23 mouse cellular contexts compared by ENCODE assay signal in the genomic region with DNA sequence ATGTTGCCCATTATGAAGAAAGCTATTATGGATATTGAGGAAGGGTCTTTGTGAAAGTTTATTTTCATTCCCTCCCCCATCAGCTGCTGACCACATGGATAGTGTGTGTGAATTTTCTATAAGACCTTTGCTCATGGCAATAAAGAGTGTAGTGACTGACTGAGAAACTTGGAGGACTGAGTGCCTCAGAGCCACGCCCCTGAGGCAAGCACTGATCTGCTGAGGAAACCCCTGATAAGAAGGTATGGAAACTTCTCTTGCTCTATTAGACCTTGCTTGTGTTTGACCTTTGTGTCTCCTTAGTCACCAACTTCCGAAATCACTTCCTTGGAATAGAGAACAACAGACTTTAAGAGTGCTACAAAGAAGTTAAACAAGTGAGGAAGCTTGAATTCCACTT. TPM values are rescaled to one million over a fixed set of nuclear protein-coding genes. Genes with fewer than 3 reads are reported as not detected.
A peak's percentile ranks its signal among the peaks of the same experiment; 100 is the strongest.
DNase-seq lines count a peak whose midpoint lies in the region; ATAC-seq and TF ChIP-seq lines count a peak whose summit lies in the region.
"Had no signal": no experiment of that assay in that cellular context is flagged by ENCODE, and none has a peak within 500 bp of the region (broad histone marks: within the 10 kb centered on the region; RNA-seq: fewer than 3 reads in every experiment).

No protein-coding gene starts in this region.

- H3K9me3 ChIP-seq in intestine, embryonic 14.5 days (ENCODE audit: control insufficient read depth, low read length): no peaks in the 10 kb centered on the region
- no peaks in the 10 kb centered on the region for H3K9me3 ChIP-seq in intestine, embryonic 15.5 days
- no peaks in the 10 kb centered on the region for H3K9me3 ChIP-seq in intestine, embryonic 16.5 days (ENCODE audit: control insufficient read depth, low read length)
- no peaks in the 10 kb centered on the region for H3K9me3 ChIP-seq in intestine, postnatal 0 days (ENCODE audit: control insufficient read depth)
- no peaks in the 10 kb centered on the region for H3K9me3 ChIP-seq in kidney, embryonic 16.5 days (ENCODE audit: low read length)
- H3K9me3 ChIP-seq: G1E had no signal

- no peak overlapping the region for H3K4me2 ChIP-seq in intestine, embryonic 14.5 days (ENCODE audit: low read length)
- no peak overlapping the region for H3K4me2 ChIP-seq in intestine, embryonic 15.5 days (replicated peaks)
- no peak overlapping the region for H3K4me2 ChIP-seq in intestine, embryonic 16.5 days (ENCODE audit: low read depth, low read length)
- H3K4me2 ChIP-seq in intestine, postnatal 0 days (replicated peaks; ENCODE audit: low read depth): no peak overlapping the region
- no peak overlapping the region for H3K4me2 ChIP-seq in kidney, embryonic 16.5 days (replicated peaks; ENCODE audit: low read depth, low read length)

- no peak for DNase-seq in intestine, embryonic 14.5 days (ENCODE audit: low spot score)
- DNase-seq in spleen, adult 12 weeks (ENCODE audit: low spot score): no peak
- DNase-seq in lung, postnatal 10 days: no peak
- no peak for DNase-seq in urinary bladder, postnatal 4 days (ENCODE audit: low spot score in 2 of 2)
- DNase-seq: adrenal gland, adult 2 months; adrenal gland, adult 8-10 months; adrenal gland, postnatal 10 days; adrenal gland, postnatal 14 days; adrenal gland, postnatal 25 days; adrenal gland, postnatal 36 days; B cell, adult 2 months; cerebellum, adult 11 months; cerebellum, adult 11-12 months had no signal

- peak; percentile 71; the same call in 1 of the 2 replicates for ATAC-seq in intestine, embryonic 14.5 days (replicated peaks; ENCODE audit: low FRiP score, low TSS enrichment, low read depth)
- peak; percentile 96 for ATAC-seq in intestine, embryonic 15.5 days
- peak; percentile 96 for ATAC-seq in intestine, embryonic 16.5 days
- ATAC-seq in intestine, postnatal 0 days: peak; percentile 85
- no peak for ATAC-seq in kidney, embryonic 16.5 days (ENCODE audit: low FRiP score, low TSS enrichment)
- ATAC-seq: activated CD4-positive, CD25-positive, alpha-beta regulatory T cell, adult 4 months; CD4-positive, CD25-positive, alpha-beta regulatory T cell, adult 4 months; Patski had no signal

- H3K4me3 ChIP-seq in intestine, embryonic 14.5 days (ENCODE audit: low read depth, low read length): no peak overlapping the region
- H3K4me3 ChIP-seq in intestine, embryonic 15.5 days (replicated peaks): no peak overlapping the region
- no peak overlapping the region for H3K4me3 ChIP-seq in intestine, embryonic 16.5 days (ENCODE audit: low read length)
- no peak overlapping the region for H3K4me3 ChIP-seq in intestine, postnatal 0 days (ENCODE audit: low read depth, low read length)
- H3K4me3 ChIP-seq in kidney, embryonic 16.5 days (ENCODE audit: low read length): no peak overlapping the region

- no peak overlapping the region for H3K9ac ChIP-seq in intestine, embryonic 14.5 days (ENCODE audit: low read length)
- no peak overlapping the region for H3K9ac ChIP-seq in intestine, embryonic 15.5 days
- no peak overlapping the region for H3K9ac ChIP-seq in intestine, embryonic 16.5 days (ENCODE audit: low read depth, low read length)
- H3K9ac ChIP-seq in intestine, postnatal 0 days (ENCODE audit: low read depth, low read length): no peak overlapping the region
- no peak overlapping the region for H3K9ac ChIP-seq in kidney, embryonic 16.5 days (replicated peaks; ENCODE audit: low read length)

- 81% methylated on average over 2 of the region's 2 CpGs for WGBS in intestine, embryonic 14.5 days
- WGBS in intestine, embryonic 15.5 days: 64% methylated on average over 2 of the region's 2 CpGs
- 58% methylated on average over 2 of the region's 2 CpGs for WGBS in intestine, embryonic 16.5 days
- WGBS in intestine, postnatal 0 days: 41% methylated on average over 2 of the region's 2 CpGs
- 66% methylated on average over 2 of the region's 2 CpGs for WGBS in kidney, embryonic 16.5 days

- no peaks in the 10 kb centered on the region for H3K27me3 ChIP-seq in intestine, embryonic 14.5 days (replicated peaks; ENCODE audit: control insufficient read depth, insufficient read depth, low read length)
- no peaks in the 10 kb centered on the region for H3K27me3 ChIP-seq in intestine, embryonic 15.5 days (replicated peaks)
- H3K27me3 ChIP-seq in intestine, embryonic 16.5 days (replicated peaks; ENCODE audit: control insufficient read depth, insufficient read depth, low read length): no peaks in the 10 kb centered on the region
- no peaks in the 10 kb centered on the region for H3K27me3 ChIP-seq in intestine, postnatal 0 days (replicated peaks; ENCODE audit: control insufficient read depth, insufficient read depth, low read length)
- H3K27me3 ChIP-seq in kidney, embryonic 16.5 days (ENCODE audit: insufficient read depth, low read length): no peaks in the 10 kb centered on the region
- H3K27me3 ChIP-seq: CH12.LX had no signal

- no peaks in the 10 kb centered on the region for H3K36me3 ChIP-seq in intestine, embryonic 14.5 days (ENCODE audit: control insufficient read depth, insufficient read depth, low read length)
- H3K36me3 ChIP-seq in intestine, embryonic 15.5 days: no peaks in the 10 kb centered on the region
- H3K36me3 ChIP-seq in intestine, embryonic 16.5 days (ENCODE audit: control insufficient read depth, insufficient read depth, low read length): no peaks in the 10 kb centered on the region
- H3K36me3 ChIP-seq in intestine, postnatal 0 days (ENCODE audit: control insufficient read depth, insufficient read depth): no peaks in the 10 kb centered on the region
- H3K36me3 ChIP-seq in kidney, embryonic 16.5 days (ENCODE audit: insufficient read depth, low read length): no peaks in the 10 kb centered on the region
- H3K36me3 ChIP-seq: G1E had no signal

- H3K27ac ChIP-seq in intestine, embryonic 14.5 days (ENCODE audit: low read depth): no peak overlapping the region
- no peak overlapping the region for H3K27ac ChIP-seq in intestine, embryonic 15.5 days
- H3K27ac ChIP-seq in intestine, embryonic 16.5 days (ENCODE audit: low read length): no peak overlapping the region
- no peak overlapping the region for H3K27ac ChIP-seq in intestine, postnatal 0 days (ENCODE audit: low read depth, low read length)
- no peak overlapping the region for H3K27ac ChIP-seq in kidney, embryonic 16.5 days (ENCODE audit: low read length)

- H3K4me1 ChIP-seq in intestine, embryonic 14.5 days (replicated peaks; ENCODE audit: control insufficient read depth, insufficient read depth, low read length): no peaks in the 10 kb centered on the region
- no peaks in the 10 kb centered on the region for H3K4me1 ChIP-seq in intestine, embryonic 15.5 days (replicated peaks)
- H3K4me1 ChIP-seq in intestine, embryonic 16.5 days (ENCODE audit: control insufficient read depth, insufficient read depth, low read length): no peaks in the 10 kb centered on the region
- no peaks in the 10 kb centered on the region for H3K4me1 ChIP-seq in intestine, postnatal 0 days (replicated peaks; ENCODE audit: control insufficient read depth, insufficient read depth, low read length)
- no peaks in the 10 kb centered on the region for H3K4me1 ChIP-seq in kidney, embryonic 16.5 days (ENCODE audit: insufficient read depth, low read length)

- no peak for TF ChIP-seq CTCF in intestine, postnatal 0 days (IDR thresholded peaks at IDR 0.05; ENCODE audit: low read depth)

RNA-seq across cellular contexts. Expression of gene Rims1, which starts 55.3 kb away (rescaled TPM):
- polyA plus RNA-seq in intestine, embryonic 14.5 days (2014; fragmentation: Nextera tagmentation; extraction: Ambion mirVana): 7.8 and 8.9 TPM in 2 replicates
- 7.6 and 8.6 TPM in 2 replicates for polyA plus RNA-seq in intestine, embryonic 15.5 days (2015; fragmentation: Nextera tagmentation; extraction: Ambion mirVana)
- polyA plus RNA-seq in intestine, embryonic 16.5 days (2015; fragmentation: Nextera tagmentation; extraction: Ambion mirVana): 7.5 and 8.3 TPM in 2 replicates
- polyA plus RNA-seq in intestine, postnatal 0 days (2015; fragmentation: Nextera tagmentation; extraction: Ambion mirVana): 6.2 and 8.1 TPM in 2 replicates
- 0.59 and 1.6 TPM in 2 replicates for polyA plus RNA-seq in kidney, embryonic 16.5 days (2015; fragmentation: Nextera tagmentation; extraction: Ambion mirVana)
- polyA plus RNA-seq: activated CD4-positive, CD25-positive, alpha-beta regulatory T cell, adult 4 months; adrenal gland, adult 2 months; C2C12; CD4-positive, CD25-positive, alpha-beta regulatory T cell, adult 4 months; G1E; Patski had no signal
